Mouse (Mus musculus): ENCODE measurements around the gene Eepd1. TPM values are rescaled to one million over a fixed set of nuclear protein-coding genes. Genes with fewer than 3 reads are reported as not detected.

The Eepd1 gene
- total and polyA plus RNA-seq, 2 experiments from 2014 or later = 19.9 to 21.4 TPM

DNA sequence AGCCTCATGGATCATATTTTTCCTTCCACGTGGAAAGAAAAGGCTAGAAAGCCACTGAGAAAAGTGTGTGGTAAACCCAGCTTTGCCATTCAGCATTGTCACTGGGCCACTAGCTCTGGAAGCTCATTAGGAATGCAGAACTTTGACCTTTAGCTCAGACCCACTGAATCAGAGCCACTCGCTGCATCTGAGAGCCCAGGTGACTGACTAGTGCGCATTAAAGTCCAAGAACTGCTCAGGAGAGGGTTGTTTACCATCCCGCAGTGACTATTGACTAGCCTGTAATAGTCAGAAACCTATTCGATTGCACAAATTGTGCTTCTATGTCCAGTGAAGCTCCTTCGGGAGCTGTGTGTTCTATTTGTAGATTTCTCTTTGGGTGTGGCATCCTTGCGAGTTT lies 68.8 kb downstream of the Eepd1 start:
- Histone ChIP-seq H3K36me3 (replicated peaks; ENCODE audit: control insufficient read depth, insufficient read depth, low read length) (no peaks in the 10 kb centered on the region), H3K4me3 (ENCODE audit: low read depth, low read length) (no peak overlapping the region), H3K27ac (ENCODE audit: low read depth) (no peak overlapping the region), H3K4me1 (ENCODE audit: control insufficient read depth, insufficient read depth) (peaks cover 36% of the 10 kb centered on the region), H3K9me3 (replicated peaks; ENCODE audit: control insufficient read depth, low read length) (no peaks in the 10 kb centered on the region), H3K27me3 (ENCODE audit: control insufficient read depth, insufficient read depth, low read length) (no peaks in the 10 kb centered on the region), H3K4me2 (ENCODE audit: low read depth, low read length) (no peak overlapping the region), H3K9ac (replicated peaks; ENCODE audit: low read depth, low read length) (no peak overlapping the region)
- DNase-seq (ENCODE audit: low spot score) (no peak), ATAC-seq (ENCODE audit: insufficient read depth, low read depth) (no peak)
- TF ChIP-seq EP300 (IDR thresholded peaks at IDR 0.05; ENCODE audit: low read depth) (no peak), CTCF (IDR thresholded peaks at IDR 0.05; ENCODE audit: low read depth) (no peak)
- 87% methylated on average over 7 of the region's 7 CpGs for WGBS

DNA sequence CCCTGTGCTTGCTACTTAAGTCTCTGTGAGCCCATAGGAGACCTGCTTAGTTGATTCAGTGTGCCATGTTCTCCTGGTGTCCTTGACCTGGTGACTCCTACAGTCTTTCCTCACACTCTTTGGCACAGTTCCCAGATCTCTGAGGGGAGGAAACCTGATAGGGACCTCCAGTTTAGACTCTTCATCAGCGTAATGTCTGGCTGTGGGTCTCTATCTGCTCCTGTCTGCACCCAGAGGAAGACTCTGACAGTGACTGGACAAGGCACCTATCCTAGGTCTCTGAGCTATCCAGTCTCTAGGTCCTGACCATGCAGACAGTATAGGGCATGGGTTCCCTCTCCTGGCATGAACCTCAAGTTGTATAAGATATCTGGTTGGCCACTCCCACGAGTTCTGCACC lies 71.2 kb downstream of the Eepd1 start:
- Histone ChIP-seq H3K27me3 (ENCODE audit: control insufficient read depth, insufficient read depth, low read length) (no peaks in the 10 kb centered on the region), H3K9ac (replicated peaks; ENCODE audit: low read depth, low read length) (no peak overlapping the region), H3K27ac (ENCODE audit: low read depth) (no peak overlapping the region), H3K4me3 (ENCODE audit: low read depth, low read length) (no peak overlapping the region), H3K4me1 (ENCODE audit: control insufficient read depth, insufficient read depth) (peaks cover 23% of the 10 kb centered on the region), H3K36me3 (replicated peaks; ENCODE audit: control insufficient read depth, insufficient read depth, low read length) (no peaks in the 10 kb centered on the region), H3K9me3 (replicated peaks; ENCODE audit: control insufficient read depth, low read length) (no peaks in the 10 kb centered on the region), H3K4me2 (ENCODE audit: low read depth, low read length) (no peak overlapping the region)
- TF ChIP-seq CTCF (IDR thresholded peaks at IDR 0.05; ENCODE audit: low read depth) = no peak; the same call in 1 of the 2 replicates
- TF ChIP-seq EP300 (IDR thresholded peaks at IDR 0.05; ENCODE audit: low read depth) = no peak
- DNase-seq (ENCODE audit: low spot score) (peak; percentile 39), ATAC-seq (ENCODE audit: insufficient read depth, low read depth) (peak; percentile 77)
- WGBS = 19% methylated on average over 2 of the region's 2 CpGs

- H3K4me1 ChIP-seq (ENCODE audit: control insufficient read depth, insufficient read depth) = peaks cover 29% of the 10 kb centered on the region
- H3K27ac ChIP-seq (ENCODE audit: low read depth) = no peak overlapping the region
- no peak overlapping the region for H3K4me2 ChIP-seq (ENCODE audit: low read depth, low read length)
- H3K36me3 ChIP-seq (replicated peaks; ENCODE audit: control insufficient read depth, insufficient read depth, low read length) = no peaks in the 10 kb centered on the region
- ATAC-seq (ENCODE audit: insufficient read depth, low read depth) (peak; percentile 37; the same call in 1 of the 2 replicates), DNase-seq (ENCODE audit: low spot score) (no peak)
- no peak overlapping the region for H3K9ac ChIP-seq (replicated peaks; ENCODE audit: low read depth, low read length)
- H3K27me3 ChIP-seq (ENCODE audit: control insufficient read depth, insufficient read depth, low read length) = no peaks in the 10 kb centered on the region
- H3K9me3 ChIP-seq (replicated peaks; ENCODE audit: control insufficient read depth, low read length) = no peaks in the 10 kb centered on the region
- no peak overlapping the region for H3K4me3 ChIP-seq (ENCODE audit: low read depth, low read length)
- WGBS = 51% methylated on average over 6 of the region's 6 CpGs
- TF ChIP-seq CTCF (IDR thresholded peaks at IDR 0.05; ENCODE audit: low read depth) = no peak
- no peak for TF ChIP-seq EP300 (IDR thresholded peaks at IDR 0.05; ENCODE audit: low read depth)
These were observed 73.0 kb downstream of the Eepd1 start for GRCm38 (mm10) chr9:25554246-25554803.

- no peaks in the 10 kb centered on the region for H3K27me3 ChIP-seq (ENCODE audit: control insufficient read depth, insufficient read depth, low read length)
- no peak overlapping the region for H3K9ac ChIP-seq (replicated peaks; ENCODE audit: low read depth, low read length)
- DNase-seq (ENCODE audit: low spot score) = no peak
- no peak overlapping the region for H3K4me2 ChIP-seq (ENCODE audit: low read depth, low read length)
- H3K36me3 ChIP-seq (replicated peaks; ENCODE audit: control insufficient read depth, insufficient read depth, low read length) = no peaks in the 10 kb centered on the region
- H3K4me3 ChIP-seq (ENCODE audit: low read depth, low read length) = no peak overlapping the region
- no peaks in the 10 kb centered on the region for H3K9me3 ChIP-seq (replicated peaks; ENCODE audit: control insufficient read depth, low read length)
- 47% methylated on average over 6 of the region's 6 CpGs for WGBS
- H3K27ac ChIP-seq (ENCODE audit: low read depth) = no peak overlapping the region
- H3K4me1 ChIP-seq (ENCODE audit: control insufficient read depth, insufficient read depth) = peaks cover 36% of the 10 kb centered on the region
- no peak for ATAC-seq (ENCODE audit: insufficient read depth, low read depth)
- no peak for TF ChIP-seq CTCF (IDR thresholded peaks at IDR 0.05; ENCODE audit: low read depth)
- TF ChIP-seq EP300 (IDR thresholded peaks at IDR 0.05; ENCODE audit: low read depth) = no peak
These were observed 73.9 kb downstream of the Eepd1 start for GRCm38 (mm10) chr9:25555261-25555660.

GRCm38 (mm10) chr9:25556008-25556407 lies 74.7 kb downstream of the Eepd1 start:
- TF ChIP-seq EP300 (IDR thresholded peaks at IDR 0.05; ENCODE audit: low read depth) (no peak), CTCF (IDR thresholded peaks at IDR 0.05; ENCODE audit: low read depth) (no peak)
- 93% methylated on average over 3 of the region's 3 CpGs for WGBS
- no peak overlapping the region for H3K9ac ChIP-seq (replicated peaks; ENCODE audit: low read depth, low read length)
- H3K4me3 ChIP-seq (ENCODE audit: low read depth, low read length) = no peak overlapping the region
- ATAC-seq (ENCODE audit: insufficient read depth, low read depth) = no peak
- H3K4me1 ChIP-seq (ENCODE audit: control insufficient read depth, insufficient read depth) = peaks cover 38% of the 10 kb centered on the region
- no peak overlapping the region for H3K27ac ChIP-seq (ENCODE audit: low read depth)
- H3K36me3 ChIP-seq (replicated peaks; ENCODE audit: control insufficient read depth, insufficient read depth, low read length) = no peaks in the 10 kb centered on the region
- DNase-seq (ENCODE audit: low spot score) = no peak
- no peak overlapping the region for H3K4me2 ChIP-seq (ENCODE audit: low read depth, low read length)
- H3K9me3 ChIP-seq (replicated peaks; ENCODE audit: control insufficient read depth, low read length) = no peaks in the 10 kb centered on the region
- H3K27me3 ChIP-seq (ENCODE audit: control insufficient read depth, insufficient read depth, low read length) = no peaks in the 10 kb centered on the region

DNA sequence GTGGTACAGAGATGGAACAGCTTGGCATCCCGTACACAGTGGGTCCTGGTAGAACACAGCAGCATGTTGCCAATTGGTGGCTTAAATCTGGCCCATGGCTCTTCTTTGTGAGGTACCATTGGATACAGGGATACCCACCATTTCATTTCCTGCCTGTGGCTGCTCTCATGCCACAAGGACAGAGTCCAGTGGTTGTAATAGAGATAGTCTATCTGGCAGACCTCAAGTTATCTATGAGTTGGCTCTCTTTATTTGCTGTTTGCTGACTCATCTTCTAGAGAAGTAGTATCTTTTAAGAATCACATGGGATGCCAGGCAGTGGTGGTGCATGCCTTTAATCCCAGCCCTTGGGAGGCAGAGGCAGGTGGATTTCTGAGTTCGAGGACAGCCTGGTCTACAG lies 76.0 kb downstream of the Eepd1 start:
- Histone ChIP-seq H3K27ac (ENCODE audit: low read depth) (no peak overlapping the region), H3K9ac (replicated peaks; ENCODE audit: low read depth, low read length) (no peak overlapping the region), H3K4me3 (ENCODE audit: low read depth, low read length) (no peak overlapping the region), H3K36me3 (replicated peaks; ENCODE audit: control insufficient read depth, insufficient read depth, low read length) (no peaks in the 10 kb centered on the region), H3K4me2 (ENCODE audit: low read depth, low read length) (no peak overlapping the region), H3K4me1 (ENCODE audit: control insufficient read depth, insufficient read depth) (peaks cover 33% of the 10 kb centered on the region), H3K9me3 (replicated peaks; ENCODE audit: control insufficient read depth, low read length) (no peaks in the 10 kb centered on the region), H3K27me3 (ENCODE audit: control insufficient read depth, insufficient read depth, low read length) (no peaks in the 10 kb centered on the region)
- no peak for TF ChIP-seq CTCF (IDR thresholded peaks at IDR 0.05; ENCODE audit: low read depth)
- no peak for TF ChIP-seq EP300 (IDR thresholded peaks at IDR 0.05; ENCODE audit: low read depth)
- ATAC-seq (ENCODE audit: insufficient read depth, low read depth) (no peak), DNase-seq (ENCODE audit: low spot score) (no peak)
- WGBS = 93% methylated on average over 2 of the region's 2 CpGs
